Mouse (Mus musculus) intestine, postnatal 0 days (tissue): Measurements from ENCODE around the gene Nqo2. TPM values are rescaled to one million over a fixed set of nuclear protein-coding genes. Genes with fewer than 3 reads are reported as not detected.
"Not testable (repeated sequence)": the region's sequence is repeated elsewhere in the genome, so short reads cannot be mapped to it uniquely, and the experiment has no call there.

Source experiments
- ATAC-seq: fragments of 200-750 bp; cut with Nextera tagmentation; 2 replicates; pipeline ENCODE4 v1.8.0; 2017; ENCODE audit warnings: mild to moderate bottlenecking, moderate TSS enrichment, moderate library complexity
- H3K27ac ChIP-seq: fragments of 300-500 bp; sonication (generic); 2 replicates; pipeline ENCODE4 v1.5.1; 2014; ENCODE audit warnings: mild to moderate bottlenecking, low read depth, low read length, moderate library complexity
- H3K27me3 ChIP-seq: fragments of 300-500 bp; sonication (generic); replicated peaks from 2 replicates; pipeline ENCODE4 v1.6.1; 2014; ENCODE audit warnings: low read length, mixed read lengths; ENCODE audit not compliant: control insufficient read depth, insufficient read depth
- H3K36me3 ChIP-seq: fragments of 300-500 bp; sonication (generic); 2 replicates; pipeline ENCODE4 v1.6.1; 2014; ENCODE audit warnings: mild to moderate bottlenecking, moderate library complexity; ENCODE audit not compliant: control insufficient read depth, insufficient read depth
- H3K4me1 ChIP-seq: fragments of 300-500 bp; sonication (generic); replicated peaks from 2 replicates; pipeline ENCODE4 v1.6.1; 2014; ENCODE audit warnings: antibody characterized with exemption, low read length, mixed read lengths; ENCODE audit not compliant: control insufficient read depth, insufficient read depth
- H3K4me2 ChIP-seq: fragments of 300-500 bp; sonication (generic); replicated peaks from 2 replicates; pipeline ENCODE4 v1.6.1; 2014; ENCODE audit warnings: low read depth, mild to moderate bottlenecking, moderate library complexity
- H3K4me3 ChIP-seq: fragments of 300-500 bp; sonication (generic); 2 replicates; pipeline ENCODE4 v1.5.1; 2014; ENCODE audit warnings: low read depth, low read length
- H3K9ac ChIP-seq: fragments of 300-500 bp; sonication (generic); 2 replicates; pipeline ENCODE4 v1.6.1; 2014; ENCODE audit warnings: mild to moderate bottlenecking, low read depth, low read length
- H3K9me3 ChIP-seq: fragments of 300-500 bp; sonication (generic); 2 replicates; pipeline ENCODE4 v1.6.1; 2016; ENCODE audit warnings: mixed run types; ENCODE audit not compliant: control insufficient read depth
- CTCF ChIP-seq: sonication (generic); IDR thresholded peaks from 2 replicates; pipeline ENCODE4 v1.5.1; 2016; ENCODE audit warnings: low read depth, mild to moderate bottlenecking, control low read depth, antibody characterized with exemption, moderate library complexity
- WGBS: fragments of 180-500 bp; shearing (Covaris S2); extraction: QIAGEN DNeasy Blood & Tissue Kit; methylation state at CpG from one replicate; pipeline ENCODE4 v1.1.7; 2014; 5-methylcytosine and 5-hydroxymethylcytosine counted together
- polyA plus RNA-seq: library from polyadenylated mRNA; unstranded; fragments of >200 nt; fragmentation: Nextera tagmentation; extraction: Ambion mirVana; gene quantifications from 2 replicates; pipeline ENCODE4 v1.2.1, GENCODE M21; 2015

Nqo2 gene
- polyA plus RNA-seq, 1 experiment from 2014 or later = 27.5 TPM

GRCm38 (mm10) chr13:33935465-33936181 is 28.9 kb upstream of the Nqo2 start:
- Histone ChIP-seq H3K4me1 (0 out of 2 replicates have a peak, but pooled peaks cover 12% of the 10 kb centered on the region), H3K4me2 (peak overlapping the region; percentile 80), H3K9ac (peak overlapping the region; percentile 83), H3K9me3 (no peaks in the 10 kb centered on the region), H3K36me3 (peaks cover 9% of the 10 kb centered on the region), H3K4me3 (peak overlapping the region; percentile 82), H3K27ac (peak overlapping the region; percentile 95), H3K27me3 (no peaks in the 10 kb centered on the region)
- WGBS = under 1% methylated on average over 42 of the region's 44 CpGs
- no peak for TF ChIP-seq CTCF
- ATAC-seq = peak; percentile 88

GRCm38 (mm10) chr13:33937151-33937550 is 27.3 kb upstream of the Nqo2 start:
- TF ChIP-seq CTCF = no peak
- no peak for ATAC-seq
- H3K36me3 ChIP-seq = no peaks in the 10 kb centered on the region
- H3K9me3 ChIP-seq = no peaks in the 10 kb centered on the region
- H3K9ac ChIP-seq = no peak overlapping the region
- 0 out of 2 replicates have a peak, but pooled peaks cover 5% of the 10 kb centered on the region for H3K4me1 ChIP-seq
- H3K4me3 ChIP-seq = no peak overlapping the region
- 49% methylated on average over 5 of the region's 5 CpGs for WGBS
- no peaks in the 10 kb centered on the region for H3K27me3 ChIP-seq
- H3K27ac ChIP-seq = no peak overlapping the region
- H3K4me2 ChIP-seq = no peak overlapping the region

- not testable (repeated sequence) for H3K36me3 ChIP-seq, H3K27me3 ChIP-seq, ATAC-seq, H3K4me3 ChIP-seq, H3K9ac ChIP-seq, H3K4me1 ChIP-seq, H3K9me3 ChIP-seq, H3K27ac ChIP-seq, H3K4me2 ChIP-seq
Observed at GRCm38 (mm10) chr13:33937587-33937986, 26.9 kb upstream of the Nqo2 start.

GRCm38 (mm10) chr13:33941288-33941808 is 23.1 kb upstream of the Nqo2 start:
- ATAC-seq = no peak
- no peaks in the 10 kb centered on the region for H3K4me1 ChIP-seq
- no peak overlapping the region for H3K4me3 ChIP-seq
- no peaks in the 10 kb centered on the region for H3K27me3 ChIP-seq
- no peaks in the 10 kb centered on the region for H3K9me3 ChIP-seq
- 87% methylated on average over 5 of the region's 5 CpGs for WGBS
- TF ChIP-seq CTCF = no peak
- no peak overlapping the region for H3K9ac ChIP-seq
- no peak overlapping the region for H3K27ac ChIP-seq
- H3K4me2 ChIP-seq = no peak overlapping the region
- no peaks in the 10 kb centered on the region for H3K36me3 ChIP-seq

- Histone ChIP-seq H3K9ac (no peak overlapping the region), H3K4me2 (no peak overlapping the region), H3K27ac (no peak overlapping the region), H3K9me3 (no peaks in the 10 kb centered on the region), H3K36me3 (no peaks in the 10 kb centered on the region), H3K4me3 (no peak overlapping the region), H3K27me3 (no peaks in the 10 kb centered on the region), H3K4me1 (no peaks in the 10 kb centered on the region)
- WGBS = 47% methylated on average over 4 of the region's 4 CpGs
- ATAC-seq = 0 out of 2 replicates have a peak, but pooled peaks have one; percentile 57
- peak; percentile 72 for TF ChIP-seq CTCF
Observed at GRCm38 (mm10) chr13:33942212-33942779, 22.2 kb upstream of the Nqo2 start.

- WGBS = 93% methylated on average over 4 of the region's 4 CpGs
- Histone ChIP-seq H3K4me1 (no peaks in the 10 kb centered on the region), H3K27ac (peak overlapping the region; percentile 50), H3K27me3 (no peaks in the 10 kb centered on the region), H3K9ac (no peak overlapping the region), H3K4me3 (no peak overlapping the region), H3K9me3 (no peaks in the 10 kb centered on the region), H3K36me3 (no peaks in the 10 kb centered on the region), H3K4me2 (no peak overlapping the region)
- TF ChIP-seq CTCF = no peak
- ATAC-seq = no peak
Observed at GRCm38 (mm10) chr13:33951308-33952074, 13.0 kb upstream of the Nqo2 start.
